Mouse (Mus musculus) adrenal gland, postnatal 14 days (tissue): Measurements from ENCODE around the gene Vmn1r177. TPM values are rescaled to one million over a fixed set of nuclear protein-coding genes. Genes with fewer than 3 reads are reported as not detected.
"Not testable (repeated sequence)": the region's sequence is repeated elsewhere in the genome, so short reads cannot be mapped to it uniquely, and the experiment has no call there.

ENCODE experiments used
- DNase-seq: peaks from one replicate; pipeline ENCODE4 v3.0.0; 2021; ENCODE audit warnings: mixed read lengths
- long read RNA-seq, 2 experiments: library from polyadenylated mRNA; stranded (forward); transcript quantifications; one replicate each; pipeline ENCODE4 v2.0.0; 2021
- total RNA-seq: library from RNA; stranded (reverse); gene quantifications from 2 replicates; pipeline ENCODE4 v1.2.3, GENCODE M21; 2021

The Vmn1r177 gene
- total RNA-seq: not detected in 2 replicates
- long read RNA-seq, experiment 1: 0 reads
- long read RNA-seq, experiment 2: 0 reads

DNA sequence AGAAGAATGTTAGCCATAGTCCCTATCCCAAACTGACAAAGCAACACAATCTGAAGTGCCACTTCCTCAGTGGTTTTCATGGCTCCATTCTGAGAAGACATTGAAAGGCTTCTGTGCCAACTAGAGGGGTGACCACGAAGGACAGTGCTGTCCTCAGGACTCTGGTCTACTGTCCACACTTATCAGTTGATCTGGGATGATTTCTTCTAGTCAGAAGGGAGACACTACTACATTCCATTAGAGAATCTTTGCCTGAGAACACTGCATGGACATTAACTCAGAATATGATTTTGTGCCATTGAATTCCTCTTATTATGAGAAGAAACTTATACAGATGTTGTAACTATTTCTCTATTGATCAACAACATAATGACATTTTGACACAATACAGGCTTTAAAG lies at the start of gene Vmn1r177:
TSS of gene Vmn1r177 (minus strand) at position 101 of the 400 bp plus-strand sequence.
- DNase-seq: not testable (repeated sequence)

GRCm38 (mm10) chr7:23891709-23892108 lies 25.5 kb upstream of the Vmn1r177 start, which contains the start of gene Vmn1r178:
Gene Vmn1r178 (plus strand): TSS chr7:23892009.
- DNase-seq: no peak

DNA sequence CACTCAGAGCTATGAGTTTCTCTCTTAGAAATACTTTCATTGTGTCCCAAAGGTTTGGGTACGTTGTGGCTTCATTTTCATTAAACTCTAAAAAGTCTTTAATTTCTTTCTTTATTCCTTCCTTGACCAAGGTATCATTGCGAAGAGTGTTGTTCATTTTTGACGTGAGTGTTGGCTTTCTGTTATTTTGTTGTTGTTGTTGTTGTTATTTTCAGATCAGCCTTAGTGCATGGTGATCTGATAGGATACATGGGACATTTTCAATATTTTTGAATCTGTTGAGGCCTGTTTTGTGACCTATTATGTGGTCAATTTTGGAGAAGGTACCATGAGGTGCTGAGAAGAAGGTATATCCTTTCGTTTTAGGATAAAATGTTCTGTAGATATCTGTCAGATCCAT lies 10.7 kb upstream of the Vmn1r177 start:
- not testable (repeated sequence) for DNase-seq

DNA sequence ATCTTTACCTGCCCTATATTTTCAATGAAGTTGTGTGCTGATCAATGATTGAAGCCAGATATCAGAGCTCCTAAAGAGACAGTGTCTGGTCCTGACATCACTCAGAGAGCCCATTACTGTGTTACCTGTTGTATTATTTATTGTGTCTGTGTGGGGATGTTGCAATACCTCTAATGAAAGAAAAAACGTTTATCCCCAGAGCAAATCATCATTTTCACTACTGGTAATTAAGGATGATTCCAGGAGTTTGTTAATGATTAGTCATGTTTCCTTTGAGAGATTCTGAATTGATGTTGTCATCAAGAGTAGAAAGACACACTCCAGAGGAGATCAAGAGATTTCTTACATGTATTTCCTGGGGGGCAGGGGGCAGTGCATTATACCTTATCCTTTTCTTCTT lies 29.0 kb downstream of the Vmn1r177 start, which contains the start of gene Vmn1r176:
TSS of gene Vmn1r176 (minus strand) at position 101 of the 400 bp plus-strand sequence.
- DNase-seq: not testable (repeated sequence)

Other genes starting within 250 kb of the Vmn1r177 start
- not detected in 2 replicates for gene Vmn1r171, start 235.7 kb downstream of the Vmn1r177 start, total RNA-seq
- gene Vmn1r172, start 208.1 kb downstream of the Vmn1r177 start, total RNA-seq: not detected in 2 replicates
- not detected in 2 replicates for gene Vmn1r173, start 165.7 kb downstream of the Vmn1r177 start, total RNA-seq
- not detected in 2 replicates for gene Vmn1r174, start 114.2 kb downstream of the Vmn1r177 start, total RNA-seq
- not detected in 2 replicates for gene Vmn1r175, start 55.8 kb downstream of the Vmn1r177 start, total RNA-seq
- not detected in 2 replicates for gene Vmn1r176, start 29.1 kb downstream of the Vmn1r177 start, total RNA-seq
- gene Vmn1r178, start 25.6 kb upstream of the Vmn1r177 start, total RNA-seq: not detected in 2 replicates
- not detected in 2 replicates for gene Vmn1r179, start 60.5 kb upstream of the Vmn1r177 start, total RNA-seq
- gene Vmn1r180, start 84.2 kb upstream of the Vmn1r177 start, total RNA-seq: not detected in 2 replicates
- not detected in 2 replicates for gene Vmn1r181, start 108.2 kb upstream of the Vmn1r177 start, total RNA-seq
- gene V1rd19, start 135.2 kb upstream of the Vmn1r177 start, total RNA-seq: not detected in 2 replicates
- gene Vmn1r183, start 186.8 kb upstream of the Vmn1r177 start, total RNA-seq: not detected in 2 replicates
- gene Zfp180, start 215.5 kb upstream of the Vmn1r177 start, total RNA-seq: 21.8 and 22.3 TPM in 2 replicates
- gene Zfp112, start 245.9 kb upstream of the Vmn1r177 start, total RNA-seq: 2.6 and 3.3 TPM in 2 replicates